In the genomic region with DNA sequence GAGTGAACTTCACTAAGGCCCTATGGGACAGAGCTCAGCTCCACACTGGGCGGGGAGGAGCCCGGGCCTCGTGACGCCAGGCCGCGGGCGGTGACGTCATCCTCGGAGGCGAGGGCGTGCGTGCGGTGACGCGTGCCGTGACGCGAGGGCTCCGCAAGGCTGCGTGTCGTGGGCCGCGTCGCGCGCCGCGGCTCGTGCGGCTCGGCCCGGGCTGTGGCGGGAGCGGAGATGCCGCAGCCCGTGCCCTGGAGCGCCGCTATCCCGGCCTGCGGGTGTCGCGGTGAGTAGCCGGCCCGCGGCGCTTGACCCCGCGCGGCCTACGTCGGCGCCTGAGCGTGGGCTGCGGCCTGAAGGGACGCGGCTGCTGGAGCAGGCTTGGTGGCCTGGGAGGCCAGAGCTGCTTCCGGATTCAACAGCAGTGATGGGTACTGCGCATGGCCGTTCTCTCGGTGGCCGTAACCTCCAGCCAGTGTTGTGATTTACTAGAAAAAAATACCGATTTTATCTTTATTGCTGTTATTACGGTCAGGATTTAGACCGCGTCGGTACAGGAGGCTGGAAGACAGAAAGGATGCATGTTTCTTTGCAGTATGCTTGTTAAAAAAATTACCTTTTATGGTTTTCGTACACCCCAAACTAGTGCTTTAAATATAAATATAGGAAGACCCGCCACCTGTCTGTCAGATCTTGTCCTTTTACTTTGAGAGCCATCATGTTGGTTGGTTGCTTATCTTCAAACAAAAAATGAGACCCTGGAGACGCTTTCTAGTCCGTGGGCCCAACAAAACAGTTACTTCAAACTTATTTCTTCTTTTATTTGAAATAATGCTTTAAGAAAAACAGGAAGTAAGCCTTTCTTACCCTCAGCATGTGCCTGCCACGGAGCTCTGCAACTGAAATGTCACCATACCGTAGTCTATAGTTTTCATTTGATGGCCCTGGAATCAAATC, we compare ENCODE assay signal across 8 mouse cellular contexts. TPM values are rescaled to one million over a fixed set of nuclear protein-coding genes. Genes with fewer than 3 reads are reported as not detected.
DNase-seq lines count a peak whose midpoint lies in the region; ATAC-seq and TF ChIP-seq lines count a peak whose summit lies in the region.

TSS of gene E130116L18Rik (minus strand) at position 402 of the 951 bp plus-strand sequence.

- H3K9me3 ChIP-seq in ES-Bruce4 (replicated peaks; ENCODE audit: control insufficient read depth, insufficient read depth, low read length, poor library complexity, severe bottlenecking) = no peaks in the 10 kb centered on the region
- no peaks in the 10 kb centered on the region for H3K9me3 ChIP-seq in forebrain, embryonic 16.5 days (ENCODE audit: control insufficient read depth, low read length)
- H3K9me3 ChIP-seq in neural tube, embryonic 14.5 days (ENCODE audit: control insufficient read depth, low read length) = no peaks in the 10 kb centered on the region

- peak within 1 kb of the TSS; percentile 44 for H3K9ac ChIP-seq in ES-Bruce4 (ENCODE audit: low read depth, poor library complexity, severe bottlenecking)
- H3K9ac ChIP-seq in forebrain, embryonic 16.5 days (replicated peaks; ENCODE audit: low read depth, low read length) = peak within 1 kb of the TSS; percentile 81
- peak within 1 kb of the TSS; percentile 92 for H3K9ac ChIP-seq in neural tube, embryonic 14.5 days (replicated peaks; ENCODE audit: low read depth, low read length)

- TF ChIP-seq POLR2A in ES-Bruce4 (IDR thresholded peaks at IDR 0.05; ENCODE audit: insufficient read depth, low read length) = no peak
- TF ChIP-seq POLR2A in testis, adult 2 months (IDR thresholded peaks at IDR 0.05; ENCODE audit: control insufficient read depth, low read depth, low read length) = peak; percentile 68

- H3K27ac ChIP-seq in ES-Bruce4 (ENCODE audit: insufficient read depth, low read length) = no peak within 1 kb of the TSS
- H3K27ac ChIP-seq in forebrain, embryonic 16.5 days (ENCODE audit: low read length) = peak within 1 kb of the TSS; percentile 82
- H3K27ac ChIP-seq in neural tube, embryonic 14.5 days (ENCODE audit: low read depth, low read length) = peak within 1 kb of the TSS; percentile 86
- H3K27ac ChIP-seq in testis, adult 2 months (ENCODE audit: control insufficient read depth, insufficient read depth, low read depth, low read length) = peak within 1 kb of the TSS; percentile 54

- TF ChIP-seq CTCF in ES-Bruce4 (IDR thresholded peaks at IDR 0.05; ENCODE audit: low read depth, low read length) = no peak
- no peak for TF ChIP-seq CTCF in testis, adult 2 months (IDR thresholded peaks at IDR 0.05; ENCODE audit: control insufficient read depth, insufficient read depth, insufficient replicate concordance, low read depth, low read length)

- peak; percentile 91 for DNase-seq in heart, postnatal 36 days
- peak; percentile 87 to 93 for DNase-seq in layer of hippocampus, adult 18-20 months (ENCODE audit: low spot score in 2 of 2)
- DNase-seq in lung, adult 18-20 months = peak; percentile 85 to 89

- H3K36me3 ChIP-seq in ES-Bruce4 (ENCODE audit: control insufficient read depth, insufficient read depth, low read length, poor library complexity, severe bottlenecking) = no peaks in the 10 kb centered on the region
- H3K36me3 ChIP-seq in forebrain, embryonic 16.5 days (ENCODE audit: control insufficient read depth, insufficient read depth) = no peaks in the 10 kb centered on the region
- no peaks in the 10 kb centered on the region for H3K36me3 ChIP-seq in neural tube, embryonic 14.5 days (ENCODE audit: control insufficient read depth, insufficient read depth, low read length)
- no peaks in the 10 kb centered on the region for H3K36me3 ChIP-seq in testis, adult 2 months (ENCODE audit: control insufficient read depth, insufficient read depth, low read length)

- intact Hi-C loops in heart, postnatal 36 days (cut with DNase I) = loop anchor here (5.0 kb wide), 1 partner anchor 121 kb away; the partner anchor contains the start of gene Prkag2

- WGBS in forebrain, embryonic 16.5 days = 3% methylated on average over 65 of the region's 72 CpGs
- 4% methylated on average over 72 of the region's 72 CpGs for WGBS in neural tube, embryonic 14.5 days

- no peak for TF ChIP-seq EP300 in ES-Bruce4 (IDR thresholded peaks at IDR 0.05; ENCODE audit: insufficient read depth, low read depth, low read length)

- peak within 1 kb of the TSS; percentile 55 for H3K4me3 ChIP-seq in ES-Bruce4 (ENCODE audit: low read depth, low read length)
- H3K4me3 ChIP-seq in forebrain, embryonic 16.5 days (replicated peaks; ENCODE audit: low read length) = peak within 1 kb of the TSS; percentile 74
- H3K4me3 ChIP-seq in neural tube, embryonic 14.5 days (ENCODE audit: low read depth, low read length) = peak within 1 kb of the TSS; percentile 63
- peak within 1 kb of the TSS; percentile 71 for H3K4me3 ChIP-seq in testis, adult 2 months (ENCODE audit: control insufficient read depth, low read depth, low read length)

- H3K27me3 ChIP-seq in ES-Bruce4 (ENCODE audit: control insufficient read depth, insufficient read depth, low read length, poor library complexity, severe bottlenecking) = no peaks in the 10 kb centered on the region
- H3K27me3 ChIP-seq in forebrain, embryonic 16.5 days (replicated peaks; ENCODE audit: control insufficient read depth, insufficient read depth, low read length) = no peaks in the 10 kb centered on the region
- no peaks in the 10 kb centered on the region for H3K27me3 ChIP-seq in neural tube, embryonic 14.5 days (ENCODE audit: control insufficient read depth, insufficient read depth, low read length)
- H3K27me3 ChIP-seq in testis, adult 2 months (ENCODE audit: control insufficient read depth, insufficient read depth, low read length) = no peaks in the 10 kb centered on the region

- peak within 1 kb of the TSS; percentile 69 for H3K4me2 ChIP-seq in forebrain, embryonic 16.5 days (ENCODE audit: low read length)
- peak within 1 kb of the TSS; percentile 61 for H3K4me2 ChIP-seq in neural tube, embryonic 14.5 days (ENCODE audit: low read depth, low read length)

- H3K4me1 ChIP-seq in ES-Bruce4 (ENCODE audit: control insufficient read depth, insufficient read depth, low read length) = no peaks in the 10 kb centered on the region
- H3K4me1 ChIP-seq in forebrain, embryonic 16.5 days (replicated peaks; ENCODE audit: control insufficient read depth, insufficient read depth, low read length) = peaks cover 9% of the 10 kb centered on the region
- H3K4me1 ChIP-seq in neural tube, embryonic 14.5 days (ENCODE audit: control insufficient read depth, insufficient read depth, low read length) = peaks cover 8% of the 10 kb centered on the region; the same call in 1 of the 2 replicates
- H3K4me1 ChIP-seq in testis, adult 2 months (ENCODE audit: control insufficient read depth, insufficient read depth, low read length) = peaks cover 3% of the 10 kb centered on the region; the same call in 1 of the 2 replicates

- ATAC-seq in cerebellum, adult (ENCODE audit: insufficient number of reproducible peaks, low FRiP score, low TSS enrichment) = peak; percentile 93
- ATAC-seq in forebrain, embryonic 16.5 days = peak; percentile 98
- ATAC-seq in neural tube, embryonic 14.5 days (ENCODE audit: low read depth) = peak; percentile 99

RNA-seq across cellular contexts. Expression of gene E130116L18Rik, which starts in this region (rescaled TPM):
- polyA plus RNA-seq in ES-Bruce4 (2011; ENCODE audit: insufficient read depth, insufficient read length, low read depth, missing spikeins) = not detected in 2 replicates
- not detected in 2 replicates for polyA plus RNA-seq in forebrain, embryonic 16.5 days (2015; fragmentation: Nextera tagmentation; extraction: Ambion mirVana)
- total RNA-seq in heart, postnatal 36 days (2021) = not detected
- not detected for total RNA-seq in layer of hippocampus, adult 18-20 months (2021)
- not detected in 2 replicates for polyA plus RNA-seq in neural tube, embryonic 14.5 days (2014; fragmentation: Nextera tagmentation; extraction: Ambion mirVana)
- polyA plus RNA-seq in testis, adult 2 months (2012; rRNA removed) = not detected in 2 replicates

Comparison
In these comparisons a context has a peak if more than half of its experiments do, and no peak if none do; other contexts are left out.
1. Peak in ATAC-seq, H3K4me3 ChIP-seq, H3K27ac ChIP-seq, H3K9ac ChIP-seq and H3K4me2 ChIP-seq in forebrain, embryonic 16.5 days; RNA of the gene not detected or under 1 TPM.
2. Peak in DNase-seq in heart, postnatal 36 days; RNA of the gene not detected or under 1 TPM.
3. Peak in DNase-seq in layer of hippocampus, adult 18-20 months; RNA of the gene not detected or under 1 TPM.
4. Peak in ATAC-seq, H3K4me3 ChIP-seq, H3K27ac ChIP-seq, H3K9ac ChIP-seq and H3K4me2 ChIP-seq in neural tube, embryonic 14.5 days; RNA of the gene not detected or under 1 TPM.